ENCODE assay signal across 16 mouse cellular contexts in the genomic region with DNA sequence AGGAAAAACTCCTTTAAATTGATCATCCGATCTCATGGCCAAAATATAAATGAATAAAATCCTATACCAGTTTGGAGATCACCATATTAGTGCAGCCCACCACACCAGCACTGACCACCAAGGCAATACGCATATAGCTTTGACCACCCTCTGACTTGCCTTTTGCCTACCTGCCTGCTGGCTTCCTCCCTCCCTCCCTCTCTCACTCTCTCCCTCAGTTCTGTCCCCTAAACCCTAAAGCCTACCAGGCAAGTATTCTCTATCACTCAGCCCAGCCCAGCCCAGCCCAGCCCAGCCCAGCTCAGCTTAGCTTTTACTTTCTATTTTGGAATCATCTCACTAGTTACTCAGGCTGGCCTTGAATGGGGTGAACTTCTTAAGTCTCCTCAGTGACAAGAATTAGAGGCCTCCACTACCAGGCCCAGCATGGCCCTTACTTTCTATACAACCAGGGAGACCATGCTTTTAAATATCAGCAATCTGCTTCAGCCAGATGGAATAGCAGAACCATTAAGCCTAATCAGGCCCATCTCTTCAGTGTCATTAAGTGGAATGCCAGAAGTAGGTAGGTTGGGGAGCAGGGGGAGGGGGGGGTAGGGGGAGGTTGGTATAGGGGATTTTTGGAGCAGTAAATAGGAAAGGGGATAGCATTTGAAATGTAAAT.
DNase-seq lines count a peak whose midpoint lies in the region; ATAC-seq lines count a peak whose summit lies in the region.
"Had no signal": no experiment of that assay in that cellular context is flagged by ENCODE, and none has a peak within 500 bp of the region (broad histone marks: within the 10 kb centered on the region; RNA-seq: fewer than 3 reads in every experiment).

No protein-coding gene starts in this region.

- H3K4me1 ChIP-seq in intestine, embryonic 15.5 days (replicated peaks), result 0 out of 2 replicates have a peak, but pooled peaks cover 2% of the 10 kb centered on the region
- peaks cover 3% of the 10 kb centered on the region; the same call in 1 of the 2 replicates for H3K4me1 ChIP-seq in intestine, embryonic 16.5 days (ENCODE audit: control insufficient read depth, insufficient read depth, low read length)
- H3K4me1 ChIP-seq in brown adipose tissue, adult 24 weeks (ENCODE audit: control insufficient read depth, insufficient read depth, insufficient read length, low read length), result peaks cover 9% of the 10 kb centered on the region
- H3K4me1 ChIP-seq in hindbrain, embryonic 15.5 days (replicated peaks), result peaks cover 51% of the 10 kb centered on the region
- peaks cover 51% of the 10 kb centered on the region for H3K4me1 ChIP-seq in midbrain, embryonic 15.5 days

- 94% methylated on average over 2 of the region's 2 CpGs for WGBS in intestine, embryonic 15.5 days
- WGBS in intestine, embryonic 16.5 days, result 80% methylated on average over 2 of the region's 2 CpGs
- WGBS in hindbrain, embryonic 15.5 days, result 60% methylated on average over 2 of the region's 2 CpGs
- 25% methylated on average over 2 of the region's 2 CpGs for WGBS in midbrain, embryonic 15.5 days

- H3K9me3 ChIP-seq in intestine, embryonic 15.5 days, result no peaks in the 10 kb centered on the region
- H3K9me3 ChIP-seq in intestine, embryonic 16.5 days (ENCODE audit: control insufficient read depth, low read length), result no peaks in the 10 kb centered on the region
- no peaks in the 10 kb centered on the region for H3K9me3 ChIP-seq in hindbrain, embryonic 15.5 days
- no peaks in the 10 kb centered on the region for H3K9me3 ChIP-seq in midbrain, embryonic 15.5 days
- H3K9me3 ChIP-seq: kidney, embryonic 15.5 days; limb, embryonic 12.5 days had no signal

- H3K4me3 ChIP-seq in intestine, embryonic 15.5 days (replicated peaks), result no peak overlapping the region
- H3K4me3 ChIP-seq in intestine, embryonic 16.5 days (ENCODE audit: low read length), result no peak overlapping the region
- peak overlapping the region; percentile 10; the same call in 1 of the 2 replicates for H3K4me3 ChIP-seq in brown adipose tissue, adult 24 weeks (ENCODE audit: insufficient read depth, low read depth, low read length)
- H3K4me3 ChIP-seq in hindbrain, embryonic 15.5 days, result no peak overlapping the region
- H3K4me3 ChIP-seq in midbrain, embryonic 15.5 days, result no peak overlapping the region
- H3K4me3 ChIP-seq: erythroblast, embryonic 14.5 days; kidney, embryonic 15.5 days; limb, embryonic 12.5 days had no signal

- H3K9ac ChIP-seq in intestine, embryonic 15.5 days, result no peak overlapping the region
- no peak overlapping the region for H3K9ac ChIP-seq in intestine, embryonic 16.5 days (ENCODE audit: low read depth, low read length)
- H3K9ac ChIP-seq in hindbrain, embryonic 15.5 days, result no peak overlapping the region
- no peak overlapping the region for H3K9ac ChIP-seq in midbrain, embryonic 15.5 days
- H3K9ac ChIP-seq: kidney, embryonic 15.5 days; limb, embryonic 12.5 days had no signal

- no peak for DNase-seq in left cerebral cortex, postnatal 14 days (ENCODE audit: low spot score in 2 of 2)
- no peak for DNase-seq in gastrocnemius, postnatal 14 days
- DNase-seq in kidney, adult 18-20 months, result no peak
- DNase-seq: adrenal gland, adult 8-10 months; gastrocnemius, postnatal 25 days; heart, postnatal 10 days; right cerebral cortex, postnatal 14 days had no signal

- H3K27ac ChIP-seq in intestine, embryonic 15.5 days, result no peak overlapping the region
- H3K27ac ChIP-seq in intestine, embryonic 16.5 days (ENCODE audit: low read length), result no peak overlapping the region
- peak overlapping the region; percentile 27 for H3K27ac ChIP-seq in brown adipose tissue, adult 24 weeks (replicated peaks; ENCODE audit: low read depth, low read length)
- H3K27ac ChIP-seq in hindbrain, embryonic 15.5 days (replicated peaks), result peak overlapping the region; percentile 62; the same call in 1 of the 2 replicates
- H3K27ac ChIP-seq in midbrain, embryonic 15.5 days, result peak overlapping the region; percentile 61
- H3K27ac ChIP-seq: kidney, embryonic 15.5 days; limb, embryonic 12.5 days had no signal

- no peaks in the 10 kb centered on the region for H3K36me3 ChIP-seq in intestine, embryonic 15.5 days
- H3K36me3 ChIP-seq in intestine, embryonic 16.5 days (ENCODE audit: control insufficient read depth, insufficient read depth, low read length), result no peaks in the 10 kb centered on the region
- H3K36me3 ChIP-seq in hindbrain, embryonic 15.5 days, result no peaks in the 10 kb centered on the region
- no peaks in the 10 kb centered on the region for H3K36me3 ChIP-seq in midbrain, embryonic 15.5 days (replicated peaks)
- H3K36me3 ChIP-seq: kidney, embryonic 15.5 days; limb, embryonic 12.5 days had no signal

- intact Hi-C loops in left cerebral cortex, postnatal 14 days (cut with DNase I), result no loop called here
- intact Hi-C loops in gastrocnemius, postnatal 14 days (cut with DNase I; ENCODE audit: low total_unique reads), result no loop called here

- no peaks in the 10 kb centered on the region for H3K27me3 ChIP-seq in intestine, embryonic 15.5 days (replicated peaks)
- H3K27me3 ChIP-seq in intestine, embryonic 16.5 days (replicated peaks; ENCODE audit: control insufficient read depth, insufficient read depth, low read length), result no peaks in the 10 kb centered on the region
- H3K27me3 ChIP-seq in hindbrain, embryonic 15.5 days, result no peaks in the 10 kb centered on the region
- no peaks in the 10 kb centered on the region for H3K27me3 ChIP-seq in midbrain, embryonic 15.5 days (replicated peaks)
- H3K27me3 ChIP-seq: CH12.LX; kidney, embryonic 15.5 days; limb, embryonic 12.5 days had no signal

- H3K4me2 ChIP-seq in intestine, embryonic 15.5 days (replicated peaks), result no peak overlapping the region
- H3K4me2 ChIP-seq in intestine, embryonic 16.5 days (ENCODE audit: low read depth, low read length), result no peak overlapping the region
- no peak overlapping the region for H3K4me2 ChIP-seq in hindbrain, embryonic 15.5 days
- H3K4me2 ChIP-seq in midbrain, embryonic 15.5 days, result peak overlapping the region; percentile 12; the same call in 1 of the 2 replicates
- H3K4me2 ChIP-seq: kidney, embryonic 15.5 days; limb, embryonic 12.5 days had no signal

- peak; percentile 34; the same call in 1 of the 2 replicates for ATAC-seq in intestine, embryonic 15.5 days
- no peak; the same call in 1 of the 2 replicates for ATAC-seq in intestine, embryonic 16.5 days
- ATAC-seq in hindbrain, embryonic 15.5 days (ENCODE audit: low FRiP score, low read depth), result peak; percentile 14; the same call in 1 of the 2 replicates
- peak; percentile 42 for ATAC-seq in midbrain, embryonic 15.5 days (replicated peaks)

Comparison
In these comparisons a context has a peak if more than half of its experiments do, and no peak if none do; other contexts are left out.
1. H3K27ac ChIP-seq: peak in brown adipose tissue, adult 24 weeks (single experiment), hindbrain, embryonic 15.5 days (single experiment) and midbrain, embryonic 15.5 days (single experiment); none in intestine, embryonic 15.5 days (single experiment) and intestine, embryonic 16.5 days (single experiment).